Mouse (Mus musculus): ENCODE results near the gene Id1. TPM values are rescaled to one million over a fixed set of nuclear protein-coding genes. Genes with fewer than 3 reads are reported as not detected.
A peak's percentile ranks its signal among the peaks of the same experiment; 100 is the strongest.

The Id1 gene
- polyA plus RNA-seq, 1 experiment from 2014 or later: 61.1 TPM

- Histone ChIP-seq H3K9me3 (ENCODE audit: control insufficient read depth, low read length) (no peaks in the 10 kb centered on the region), H3K4me3 (ENCODE audit: control insufficient read depth in 1 of 2, insufficient read depth in 1 of 2, low read depth in 1 of 2, low read length in 2 of 2) (no peak overlapping the region), H3K27ac (replicated peaks in 1 of 2; ENCODE audit: control insufficient read depth in 1 of 2, insufficient read depth in 1 of 2, low read depth in 2 of 2, low read length in 2 of 2) (no peak overlapping the region), H3K4me1 (ENCODE audit: control insufficient read depth in 2 of 2, insufficient read depth in 2 of 2, low read length in 2 of 2) (peaks cover 14 to 16% of the 10 kb centered on the region in 2 experiments), H3K27me3 (ENCODE audit: control insufficient read depth, insufficient read depth, low read length) (no peaks in the 10 kb centered on the region), H3K9ac (ENCODE audit: low read length) (no peak overlapping the region), H3K36me3 (ENCODE audit: control insufficient read depth, insufficient read depth, low read length) (no peaks in the 10 kb centered on the region), H3K4me2 (ENCODE audit: low read length) (no peak overlapping the region)
- ATAC-seq (ENCODE audit: insufficient number of reproducible peaks, insufficient read depth, low FRiP score, low read depth): no peak
- 83% methylated on average over 17 of the region's 17 CpGs for WGBS
These were observed 20.7 kb downstream of the Id1 start for GRCm38 (mm10) chr2:152756474-152757393.

GRCm38 (mm10) chr2:152757478-152757877, 21.4 kb downstream of the Id1 start:
- no peaks in the 10 kb centered on the region for H3K27me3 ChIP-seq (ENCODE audit: control insufficient read depth, insufficient read depth, low read length)
- H3K9me3 ChIP-seq (ENCODE audit: control insufficient read depth, low read length): no peaks in the 10 kb centered on the region
- H3K9ac ChIP-seq (ENCODE audit: low read length): no peak overlapping the region
- no peak overlapping the region for H3K4me3 ChIP-seq (ENCODE audit: control insufficient read depth in 1 of 2, insufficient read depth in 1 of 2, low read depth in 1 of 2, low read length in 2 of 2)
- H3K27ac ChIP-seq (replicated peaks in 1 of 2; ENCODE audit: control insufficient read depth in 1 of 2, insufficient read depth in 1 of 2, low read depth in 2 of 2, low read length in 2 of 2): no peak overlapping the region
- ATAC-seq (ENCODE audit: insufficient number of reproducible peaks, insufficient read depth, low FRiP score, low read depth): no peak
- H3K4me1 ChIP-seq (ENCODE audit: control insufficient read depth in 2 of 2, insufficient read depth in 2 of 2, low read length in 2 of 2): peaks cover 14 to 16% of the 10 kb centered on the region in 2 experiments
- WGBS: 78% methylated on average over 2 of the region's 2 CpGs
- no peaks in the 10 kb centered on the region for H3K36me3 ChIP-seq (ENCODE audit: control insufficient read depth, insufficient read depth, low read length)
- H3K4me2 ChIP-seq (ENCODE audit: low read length): no peak overlapping the region

- H3K27me3 ChIP-seq (ENCODE audit: control insufficient read depth, insufficient read depth, low read length): no peaks in the 10 kb centered on the region
- ATAC-seq (ENCODE audit: insufficient number of reproducible peaks, insufficient read depth, low FRiP score, low read depth): no peak
- H3K4me2 ChIP-seq (ENCODE audit: low read length): no peak overlapping the region
- H3K36me3 ChIP-seq (ENCODE audit: control insufficient read depth, insufficient read depth, low read length): no peaks in the 10 kb centered on the region
- peaks cover 14 to 16% of the 10 kb centered on the region in 2 experiments for H3K4me1 ChIP-seq (ENCODE audit: control insufficient read depth in 2 of 2, insufficient read depth in 2 of 2, low read length in 2 of 2)
- H3K4me3 ChIP-seq (ENCODE audit: control insufficient read depth in 1 of 2, insufficient read depth in 1 of 2, low read depth in 1 of 2, low read length in 2 of 2): no peak overlapping the region
- no peak overlapping the region for H3K9ac ChIP-seq (ENCODE audit: low read length)
- 25% methylated on average over 4 of the region's 4 CpGs for WGBS
- H3K9me3 ChIP-seq (ENCODE audit: control insufficient read depth, low read length): no peaks in the 10 kb centered on the region
- peak overlapping the region; percentile 51 to 55 for H3K27ac ChIP-seq (replicated peaks in 1 of 2; ENCODE audit: control insufficient read depth in 1 of 2, insufficient read depth in 1 of 2, low read depth in 2 of 2, low read length in 2 of 2)
These were observed 22.3 kb downstream of the Id1 start for GRCm38 (mm10) chr2:152758351-152758750.

- H3K4me1 ChIP-seq (ENCODE audit: control insufficient read depth in 2 of 2, insufficient read depth in 2 of 2, low read length in 2 of 2): peaks cover 23 to 31% of the 10 kb centered on the region in 2 experiments
- ATAC-seq (ENCODE audit: insufficient number of reproducible peaks, insufficient read depth, low FRiP score, low read depth): no peak
- no peaks in the 10 kb centered on the region for H3K36me3 ChIP-seq (ENCODE audit: control insufficient read depth, insufficient read depth, low read length)
- H3K9ac ChIP-seq (ENCODE audit: low read length): no peak overlapping the region
- no peak overlapping the region for H3K4me3 ChIP-seq (ENCODE audit: control insufficient read depth in 1 of 2, insufficient read depth in 1 of 2, low read depth in 1 of 2, low read length in 2 of 2)
- WGBS: 65% methylated on average over 6 of the region's 6 CpGs
- no peaks in the 10 kb centered on the region for H3K27me3 ChIP-seq (ENCODE audit: control insufficient read depth, insufficient read depth, low read length)
- H3K27ac ChIP-seq (replicated peaks in 1 of 2; ENCODE audit: control insufficient read depth in 1 of 2, insufficient read depth in 1 of 2, low read depth in 2 of 2, low read length in 2 of 2): no peak overlapping the region
- H3K9me3 ChIP-seq (ENCODE audit: control insufficient read depth, low read length): no peaks in the 10 kb centered on the region
- H3K4me2 ChIP-seq (ENCODE audit: low read length): no peak overlapping the region
These were observed 27.3 kb downstream of the Id1 start for GRCm38 (mm10) chr2:152763310-152763709.

GRCm38 (mm10) chr2:152764172-152765044, 28.4 kb downstream of the Id1 start:
- Histone ChIP-seq H3K4me3 (ENCODE audit: control insufficient read depth in 1 of 2, insufficient read depth in 1 of 2, low read depth in 1 of 2, low read length in 2 of 2) (peak overlapping the region in 1 of 2 experiments; percentile 3; a peak in 2 of 4 replicates), H3K27me3 (ENCODE audit: control insufficient read depth, insufficient read depth, low read length) (no peaks in the 10 kb centered on the region), H3K4me2 (ENCODE audit: low read length) (peak overlapping the region; percentile 56), H3K4me1 (ENCODE audit: control insufficient read depth in 2 of 2, insufficient read depth in 2 of 2, low read length in 2 of 2) (peaks cover 19 to 26% of the 10 kb centered on the region in 2 experiments), H3K9ac (ENCODE audit: low read length) (peak overlapping the region; percentile 16), H3K27ac (replicated peaks in 1 of 2; ENCODE audit: control insufficient read depth in 1 of 2, insufficient read depth in 1 of 2, low read depth in 2 of 2, low read length in 2 of 2) (peak overlapping the region; percentile 36 to 46), H3K36me3 (ENCODE audit: control insufficient read depth, insufficient read depth, low read length) (no peaks in the 10 kb centered on the region), H3K9me3 (ENCODE audit: control insufficient read depth, low read length) (no peaks in the 10 kb centered on the region)
- ATAC-seq (ENCODE audit: insufficient number of reproducible peaks, insufficient read depth, low FRiP score, low read depth): peak; percentile 27
- 3% methylated on average over 14 of the region's 14 CpGs for WGBS

GRCm38 (mm10) chr2:152765045-152765674, 29.1 kb downstream of the Id1 start:
- Histone ChIP-seq H3K36me3 (ENCODE audit: control insufficient read depth, insufficient read depth, low read length) (no peaks in the 10 kb centered on the region), H3K9me3 (ENCODE audit: control insufficient read depth, low read length) (no peaks in the 10 kb centered on the region), H3K9ac (ENCODE audit: low read length) (peak overlapping the region; percentile 16), H3K4me2 (ENCODE audit: low read length) (peak overlapping the region; percentile 56), H3K27me3 (ENCODE audit: control insufficient read depth, insufficient read depth, low read length) (no peaks in the 10 kb centered on the region), H3K4me3 (ENCODE audit: control insufficient read depth in 1 of 2, insufficient read depth in 1 of 2, low read depth in 1 of 2, low read length in 2 of 2) (no peak overlapping the region), H3K4me1 (ENCODE audit: control insufficient read depth in 2 of 2, insufficient read depth in 2 of 2, low read length in 2 of 2) (peaks cover 19 to 26% of the 10 kb centered on the region in 2 experiments), H3K27ac (replicated peaks in 1 of 2; ENCODE audit: control insufficient read depth in 1 of 2, insufficient read depth in 1 of 2, low read depth in 2 of 2, low read length in 2 of 2) (peak overlapping the region in 1 of 2 experiments; percentile 46; a peak in 2 of 4 replicates)
- ATAC-seq (ENCODE audit: insufficient number of reproducible peaks, insufficient read depth, low FRiP score, low read depth): no peak
- WGBS: 15% methylated on average over 7 of the region's 7 CpGs

Data from heart, embryonic 14.5 days (tissue).